Mouse (Mus musculus): Measurements from ENCODE around the gene H2al2a. TPM values are rescaled to one million over a fixed set of nuclear protein-coding genes. Genes with fewer than 3 reads are reported as not detected.
"Not testable (repeated sequence)": the region's sequence is repeated elsewhere in the genome, so short reads cannot be mapped to it uniquely, and the experiment has no call there.

Gene H2al2a
- total RNA-seq, 2 experiments from 2014 or later, result not detected

GRCm38 (mm10) chr2:17970662-17971061, 26.1 kb downstream of the H2al2a start:
- no peak for DNase-seq (ENCODE audit: extremely low spot score in 1 of 2, low spot score in 2 of 2)
- Histone ChIP-seq H3K27ac (no peak overlapping the region), H3K4me3 (no peak overlapping the region)
- no peak for TF ChIP-seq CTCF (IDR thresholded peaks at IDR 0.05)
- intact Hi-C loops (cut with DNase I), result no loop called here

- no peak for DNase-seq (ENCODE audit: extremely low spot score in 1 of 2, low spot score in 2 of 2)
- intact Hi-C loops (cut with DNase I), result no loop called here
- Histone ChIP-seq H3K4me3 (no peak overlapping the region), H3K27ac (no peak overlapping the region)
- TF ChIP-seq CTCF (IDR thresholded peaks at IDR 0.05), result no peak
These were observed 26.6 kb downstream of the H2al2a start for GRCm38 (mm10) chr2:17970187-17970586.

GRCm38 (mm10) chr2:17968571-17968970, 28.2 kb downstream of the H2al2a start:
- intact Hi-C loops (cut with DNase I), result no loop called here
- no peak for TF ChIP-seq CTCF (IDR thresholded peaks at IDR 0.05)
- Histone ChIP-seq H3K27ac (no peak overlapping the region), H3K4me3 (no peak overlapping the region)
- no peak for DNase-seq (ENCODE audit: extremely low spot score in 1 of 2, low spot score in 2 of 2)

GRCm38 (mm10) chr2:17968037-17968436, 28.7 kb downstream of the H2al2a start:
- intact Hi-C loops (cut with DNase I); H3K4me3 ChIP-seq; H3K27ac ChIP-seq; DNase-seq (ENCODE audit: extremely low spot score in 1 of 2, low spot score in 2 of 2): not testable (repeated sequence)

- no peak for TF ChIP-seq CTCF (IDR thresholded peaks at IDR 0.05)
- Histone ChIP-seq H3K4me3 (no peak overlapping the region), H3K27ac (no peak overlapping the region)
- DNase-seq (ENCODE audit: extremely low spot score in 1 of 2, low spot score in 2 of 2), result no peak
- intact Hi-C loops (cut with DNase I), result no loop called here
These were observed 37.3 kb downstream of the H2al2a start for GRCm38 (mm10) chr2:17959501-17959900.

- intact Hi-C loops (cut with DNase I), result no loop called here
- no peak for DNase-seq (ENCODE audit: extremely low spot score in 1 of 2, low spot score in 2 of 2)
- Histone ChIP-seq H3K27ac (no peak overlapping the region), H3K4me3 (no peak overlapping the region)
- no peak for TF ChIP-seq CTCF (IDR thresholded peaks at IDR 0.05)
These were observed 49.9 kb downstream of the H2al2a start for GRCm38 (mm10) chr2:17946875-17947274.

Other genes starting within 250 kb of the H2al2a start
- gene A930004D18Rik, start 40.8 kb upstream of the H2al2a start, total RNA-seq (2021), result 1 to 10 TPM; 2.7 to 5.0 TPM
- gene Skida1, start 52.1 kb upstream of the H2al2a start, total RNA-seq (2021), result 1 to 10 TPM; 7.4 to 8.0 TPM
- gene Mllt10, start 58.3 kb upstream of the H2al2a start, total RNA-seq (2021), result 10 to 100 TPM; 51.6 to 52.1 TPM